Mouse (Mus musculus) erythroblast, embryonic 14.5 days (primary cell): ENCODE results near the gene Egr2.

ENCODE experiments used
- GATA1 ChIP-seq: IDR thresholded peaks from 2 replicates; pipeline ENCODE4 v1.6.1; 2012; ENCODE audit warnings: low read length, inconsistent platforms, mixed read lengths
- TAL1 ChIP-seq: IDR thresholded peaks from 3 replicates; pipeline ENCODE4 v1.6.1; 2012; ENCODE audit warnings: low read length, inconsistent platforms, mixed read lengths

DNA sequence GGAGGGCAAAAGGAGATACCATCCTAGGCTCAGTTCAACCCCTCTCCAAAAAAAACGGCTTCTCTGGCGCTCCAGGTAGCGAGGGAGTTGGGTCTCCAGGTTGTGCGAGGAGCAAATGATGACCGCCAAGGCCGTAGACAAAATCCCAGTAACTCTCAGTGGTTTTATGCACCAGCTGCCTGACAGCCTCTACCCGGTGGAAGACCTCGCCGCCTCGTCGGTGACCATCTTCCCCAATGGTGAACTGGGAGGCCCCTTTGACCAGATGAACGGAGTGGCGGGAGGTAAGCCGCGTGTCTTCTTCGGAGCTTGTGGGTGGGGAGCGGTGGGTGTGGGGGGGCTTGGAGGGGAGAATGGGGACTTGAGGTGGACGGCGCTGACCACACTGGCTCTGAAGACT is 2.8 kb downstream of the Egr2 start:
- TF ChIP-seq TAL1, result no peak
- no peak for TF ChIP-seq GATA1
